Mouse (Mus musculus) adrenal gland (tissue): ENCODE measurements around the gene Errfi1.

ENCODE experiments used
- intact Hi-C: fragments of 180-260 bp; cut with DNase I; formaldehyde crosslinking; loops from one replicate; pipeline ENCODE4 v1.15.1; 2025

Gene Errfi1

GRCm38 (mm10) chr4:150910164-150910951, 56.6 kb downstream of the Errfi1 start:
- intact Hi-C loops = no loop called here

DNA sequence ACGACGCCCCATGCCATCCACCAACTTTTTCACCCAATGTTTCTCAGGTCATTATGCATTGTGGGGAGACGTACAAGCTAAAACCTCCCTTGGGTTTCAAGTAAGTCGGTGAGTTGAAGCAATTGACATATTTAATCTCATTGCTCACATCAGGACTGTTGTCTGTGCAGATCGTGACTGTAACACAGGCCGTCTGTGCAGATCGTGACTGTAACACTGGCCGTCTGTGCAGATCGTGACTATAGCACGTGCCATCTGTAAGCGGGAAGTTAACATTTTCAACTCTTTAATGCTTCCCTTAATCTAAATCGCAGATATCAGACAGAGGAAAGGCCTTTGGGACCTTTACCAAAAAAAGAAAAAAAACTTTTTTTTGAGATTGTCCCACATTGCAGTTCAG, 60.0 kb downstream of the Errfi1 start:
- intact Hi-C loops = no loop called here

- intact Hi-C loops = no loop called here
Measured at GRCm38 (mm10) chr4:150914290-150914733, 60.6 kb downstream of the Errfi1 start, which contains the start of the genes Park7 and Tnfrsf9. Park7 (minus strand) TSS chr4:150914437. Tnfrsf9 (plus strand) TSS chr4:150914562.

- intact Hi-C loops = no loop called here
Measured at GRCm38 (mm10) chr4:150915181-150915906, 61.6 kb downstream of the Errfi1 start.

DNA sequence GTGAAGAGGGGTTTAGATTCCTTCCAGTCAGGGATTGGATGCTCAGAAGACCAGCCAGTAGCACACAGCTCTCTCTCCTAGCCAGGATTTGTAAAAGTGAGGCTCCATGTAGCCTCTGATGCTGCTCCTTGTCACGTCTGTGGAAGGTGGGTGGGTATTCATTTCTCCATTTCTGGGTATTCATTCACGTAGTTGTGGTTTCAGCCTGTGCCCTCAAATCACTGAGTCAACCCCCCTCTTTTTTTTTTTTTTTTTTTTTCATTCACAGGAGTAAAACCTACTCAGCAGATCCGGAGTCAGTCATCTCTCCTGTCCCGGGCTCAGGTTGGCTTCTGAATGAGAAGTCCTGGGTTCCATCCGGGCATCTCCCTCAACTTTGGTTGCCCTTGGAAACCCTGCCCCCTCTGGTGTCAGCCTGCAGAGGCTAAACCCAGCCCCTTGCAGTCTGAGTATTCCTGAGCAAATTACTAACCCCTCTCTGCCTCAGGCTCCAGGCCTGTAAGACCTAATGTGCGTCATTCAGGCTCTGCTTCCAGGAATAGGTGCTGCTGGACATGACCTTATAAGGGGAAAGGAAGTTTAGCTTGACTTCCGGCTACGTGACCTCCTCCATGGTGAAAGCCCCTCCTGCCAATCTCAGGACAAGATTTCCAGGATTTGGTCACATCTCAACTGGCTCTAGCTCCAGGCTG, 63.8 kb downstream of the Errfi1 start:
- intact Hi-C loops = no loop called here
